Mouse (Mus musculus) heart, postnatal 14 days (tissue): ENCODE measurements around the gene Tent4b. TPM values are rescaled to one million over a fixed set of nuclear protein-coding genes. Genes with fewer than 3 reads are reported as not detected.

Experiments used
- DNase-seq, 2 experiments: peaks; one replicate each; pipeline ENCODE4 v3.0.0; 2021 to 2022
- intact Hi-C: fragments of 180-260 bp; cut with DNase I; formaldehyde crosslinking; loops from one replicate; pipeline ENCODE4 v1.15.1; 2025
- total RNA-seq, 2 experiments: library from RNA; stranded (reverse); gene quantifications; 2 replicates each; pipeline ENCODE4 v1.2.3; 2021

The Tent4b gene
- total RNA-seq, 2 experiments from 2014 or later = 17.6 to 17.8 TPM

GRCm38 (mm10) chr8:88270086-88270485 lies 71.1 kb downstream of the Tent4b start:
- intact Hi-C loops = no loop called here
- DNase-seq = no peak

DNA sequence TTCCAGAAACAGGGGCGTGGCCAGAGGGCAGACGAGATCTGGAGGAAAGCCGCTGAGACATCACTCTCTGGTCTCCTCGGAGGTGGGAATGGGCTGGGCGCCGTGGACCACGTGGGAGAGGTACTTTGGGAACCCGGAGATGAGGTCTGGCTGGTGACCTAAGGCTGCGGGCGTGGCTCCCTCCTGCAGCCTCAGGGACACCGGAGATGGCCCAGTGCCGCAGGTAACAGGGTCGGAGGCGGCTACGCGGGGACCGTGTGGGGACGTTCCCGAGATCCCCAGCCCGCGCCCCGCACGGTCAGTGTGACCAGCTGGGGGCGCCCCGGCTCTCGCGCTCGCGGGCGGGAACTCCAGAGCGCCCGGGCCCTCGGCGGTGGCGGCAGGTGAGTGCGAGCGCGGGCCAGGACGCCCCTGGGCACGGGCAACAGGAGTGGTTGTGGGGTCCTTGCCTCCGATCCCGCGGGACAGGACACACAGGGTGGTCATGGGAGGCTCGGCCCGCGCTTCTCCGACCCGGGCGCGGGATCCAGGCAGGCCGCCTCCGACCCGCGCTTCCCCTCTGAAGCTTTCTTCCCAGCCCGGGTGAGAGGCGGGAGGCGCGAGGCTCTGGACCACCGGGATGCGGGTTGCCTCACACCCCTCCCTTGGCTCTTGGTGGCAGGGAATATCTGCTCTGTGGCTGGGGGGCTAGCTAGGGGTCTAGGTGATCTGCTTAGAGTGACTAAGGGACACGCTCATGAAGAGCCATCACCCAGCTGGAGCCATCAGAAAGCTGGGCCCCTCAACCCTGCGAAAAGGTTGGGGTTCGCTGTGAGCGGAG lies 73.4 kb downstream of the Tent4b start, which contains the start of gene Adcy7:
TSS of gene Adcy7 (plus strand) at position 173 of the 820 bp plus-strand sequence.
- DNase-seq = peak; percentile 78 to 81
- intact Hi-C loops = loop anchor here (2.0 kb wide), 1 partner anchor 84 kb away; no protein-coding TSS in a partner anchor

GRCm38 (mm10) chr8:88273051-88273430 lies 74.0 kb downstream of the Tent4b start:
- DNase-seq = no peak
- intact Hi-C loops = loop anchor here (2.0 kb wide), 1 partner anchor 84 kb away; no protein-coding TSS in a partner anchor

- intact Hi-C loops = no loop called here
- no peak for DNase-seq
Measured at GRCm38 (mm10) chr8:88274090-88274489, 75.1 kb downstream of the Tent4b start.

DNA sequence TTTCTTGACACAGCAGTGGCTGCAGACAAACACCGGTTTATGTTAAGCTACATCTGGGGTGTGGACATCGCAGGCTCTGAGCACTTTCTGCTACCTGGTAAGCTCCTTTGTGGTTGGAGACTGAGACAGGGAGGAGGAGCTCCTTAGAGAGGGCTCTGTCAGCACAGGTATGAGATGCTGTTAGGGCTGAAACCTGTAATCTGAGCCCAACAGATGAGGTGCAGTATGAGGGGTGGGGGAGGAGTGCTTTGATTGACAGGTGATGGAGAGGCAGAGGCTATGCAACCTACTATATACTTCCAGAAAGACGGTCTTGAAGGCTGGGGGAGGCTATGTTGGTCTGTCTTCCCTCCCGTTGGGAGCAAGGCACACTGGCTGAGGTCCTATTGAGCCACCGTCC lies 80.2 kb downstream of the Tent4b start:
- intact Hi-C loops = no loop called here
- DNase-seq = no peak

DNA sequence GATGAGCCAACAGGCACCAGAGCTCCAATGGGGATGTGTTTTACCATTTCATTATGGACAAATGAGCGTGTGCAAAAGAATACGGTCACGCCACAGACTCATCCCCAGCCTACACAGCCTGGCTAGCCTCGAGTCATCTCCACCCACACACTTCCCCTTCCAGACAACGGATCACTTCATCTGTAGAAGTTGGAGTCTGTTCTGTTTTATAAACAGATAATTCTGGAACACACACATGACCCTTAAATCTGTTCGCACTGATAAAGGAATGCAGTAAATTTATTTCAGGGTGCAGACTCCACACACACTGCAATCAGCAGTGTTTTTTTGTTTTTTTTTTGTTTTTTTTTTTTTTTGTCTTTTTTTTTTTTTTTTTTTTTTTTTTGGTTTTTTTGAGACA lies 80.7 kb downstream of the Tent4b start:
- intact Hi-C loops = no loop called here
- DNase-seq = no peak

DNA sequence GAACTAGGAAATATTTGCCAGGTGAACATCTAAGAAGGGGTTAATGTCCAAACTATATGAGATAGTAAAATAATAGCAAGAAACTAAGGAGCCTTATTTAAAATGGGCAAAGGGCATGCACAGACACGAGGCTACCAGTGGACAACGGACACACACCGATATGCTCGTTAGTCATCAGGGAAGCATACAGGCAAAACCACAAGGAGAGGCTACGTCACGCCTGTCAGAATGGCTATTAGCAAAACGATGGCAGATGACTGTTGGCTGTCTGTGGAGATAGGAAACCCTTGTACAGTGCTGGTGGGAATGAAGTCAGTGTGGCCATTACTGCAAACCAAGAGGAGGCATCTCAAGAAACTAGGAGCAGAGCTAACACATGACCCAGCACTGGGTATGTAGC lies 81.9 kb downstream of the Tent4b start:
- intact Hi-C loops = no loop called here
- DNase-seq = no peak

DNA sequence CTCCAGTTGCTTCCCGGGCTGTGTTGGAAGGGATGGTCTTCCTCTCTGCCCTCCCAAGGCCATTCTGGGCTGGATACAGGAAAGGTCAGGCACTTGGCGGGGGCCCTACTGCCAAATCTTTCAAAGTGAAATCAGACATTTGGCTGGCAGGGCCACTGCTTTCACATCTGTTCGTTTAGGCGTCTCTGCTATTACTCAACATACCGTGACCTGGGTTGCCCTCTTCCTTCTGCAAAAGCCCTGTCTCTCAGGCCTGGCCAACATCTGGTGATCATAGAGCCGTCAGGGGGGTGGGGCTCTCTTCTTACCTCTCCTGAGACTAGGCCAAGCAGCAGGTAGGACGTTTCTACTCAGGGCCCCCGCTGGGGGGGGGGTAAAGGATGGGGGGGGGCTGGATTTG lies 83.7 kb downstream of the Tent4b start:
- intact Hi-C loops = no loop called here
- DNase-seq = peak; percentile 79 to 83

DNA sequence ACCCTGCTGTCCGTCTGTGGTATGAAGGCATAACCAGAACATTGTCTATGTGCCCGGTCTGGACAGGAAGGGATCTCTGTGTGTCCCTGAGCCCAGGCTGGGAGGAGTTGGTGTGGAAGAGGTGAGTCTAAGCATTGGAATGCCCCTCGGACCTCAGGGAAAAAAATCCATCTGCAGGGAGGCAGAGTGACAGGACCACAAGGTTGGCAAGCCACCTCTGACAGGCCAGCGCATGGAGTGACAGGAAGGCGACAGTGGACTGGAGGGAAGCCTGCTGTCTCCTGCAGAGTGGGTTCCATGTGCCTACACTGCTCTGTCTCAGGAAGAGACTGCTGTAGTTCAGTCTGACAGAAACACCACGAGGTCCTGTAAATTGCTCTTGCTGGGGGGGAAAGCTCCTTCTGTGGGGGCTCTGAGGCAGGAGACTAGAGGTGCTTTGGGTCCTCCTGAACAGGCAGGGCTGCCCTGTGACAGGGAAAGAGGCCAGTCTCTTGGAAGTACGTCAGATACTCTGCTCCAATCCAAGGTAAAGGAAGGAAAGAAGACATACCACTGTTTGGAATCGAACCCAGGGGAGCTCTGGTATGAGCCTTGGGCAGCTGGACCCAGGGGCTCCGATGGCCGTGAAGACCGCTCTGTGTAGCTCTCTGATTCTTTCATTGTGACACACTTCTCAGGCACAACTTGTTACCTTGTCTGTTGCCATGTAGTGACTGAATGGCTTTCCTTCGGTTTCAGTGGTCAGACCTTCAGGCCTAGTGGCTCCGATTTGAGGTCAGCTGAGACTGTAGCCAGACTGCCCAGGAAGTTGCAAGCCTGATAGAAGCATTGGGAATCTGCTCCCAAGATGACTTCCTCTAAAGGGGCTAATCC lies 84.5 kb downstream of the Tent4b start:
- no peak for DNase-seq

DNA sequence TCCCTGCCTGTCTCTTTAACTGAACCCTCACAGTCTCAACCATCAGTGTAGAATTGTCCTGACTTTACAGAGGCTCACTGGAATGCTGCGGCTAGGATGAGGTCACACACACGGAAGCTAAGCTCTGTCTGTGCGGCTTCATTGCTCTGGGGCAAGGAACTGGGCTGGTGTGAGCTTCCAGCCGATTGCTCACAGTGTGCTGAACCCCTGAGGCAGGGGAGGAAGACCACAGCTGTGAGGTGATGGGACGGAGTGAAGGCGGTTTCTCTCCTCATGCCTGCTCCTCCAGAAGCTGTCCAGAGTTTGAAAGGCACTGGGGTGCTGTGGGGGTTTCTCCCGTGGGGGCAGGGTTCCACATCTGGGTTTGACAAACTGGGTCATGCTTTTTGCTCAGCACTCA lies 85.7 kb downstream of the Tent4b start:
- intact Hi-C loops = no loop called here
- peak in 1 of 2 experiments; percentile 37 for DNase-seq

More for the DNA sequence above, 84.5 kb downstream of the Tent4b start:
- intact Hi-C loops = no loop called here

GRCm38 (mm10) chr8:88285469-88286356 lies 86.7 kb downstream of the Tent4b start:
- DNase-seq = peak; percentile 32 to 52
- intact Hi-C loops = no loop called here

- intact Hi-C loops = no loop called here
- no peak for DNase-seq
Measured at GRCm38 (mm10) chr8:88286421-88286960, 87.5 kb downstream of the Tent4b start.

DNA sequence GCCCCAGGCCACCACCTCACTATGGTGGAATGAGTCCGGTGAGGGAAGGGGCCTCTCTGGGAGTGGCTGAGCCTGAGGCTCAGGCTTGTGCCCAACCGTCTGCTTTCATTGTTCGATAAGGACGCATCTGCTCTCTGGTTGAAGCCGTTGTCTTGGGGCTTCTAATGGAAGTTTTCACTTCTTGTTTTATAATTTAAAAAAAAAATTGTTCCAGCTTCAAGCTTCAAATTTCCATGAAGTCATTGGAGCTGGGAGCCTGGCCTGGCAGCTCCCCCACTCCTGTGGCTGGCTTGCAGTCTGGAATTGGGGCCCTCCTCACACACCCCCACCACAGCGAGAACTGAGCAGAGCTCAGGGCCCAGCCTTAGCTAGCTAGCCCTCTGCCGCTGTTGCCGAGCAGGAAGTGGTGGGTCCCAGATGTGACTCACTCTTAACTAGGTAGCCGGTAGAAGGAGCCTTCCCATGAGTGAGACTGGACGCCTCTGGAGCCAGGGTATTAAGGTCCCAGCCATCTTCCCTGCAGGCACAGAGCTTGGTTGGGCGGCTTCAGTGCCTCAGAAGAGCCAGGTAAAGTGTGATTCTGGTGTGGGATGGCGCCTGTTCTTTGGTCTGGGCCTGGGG lies 89.7 kb downstream of the Tent4b start:
- intact Hi-C loops = no loop called here
- DNase-seq = peak; percentile 51 to 63

DNA sequence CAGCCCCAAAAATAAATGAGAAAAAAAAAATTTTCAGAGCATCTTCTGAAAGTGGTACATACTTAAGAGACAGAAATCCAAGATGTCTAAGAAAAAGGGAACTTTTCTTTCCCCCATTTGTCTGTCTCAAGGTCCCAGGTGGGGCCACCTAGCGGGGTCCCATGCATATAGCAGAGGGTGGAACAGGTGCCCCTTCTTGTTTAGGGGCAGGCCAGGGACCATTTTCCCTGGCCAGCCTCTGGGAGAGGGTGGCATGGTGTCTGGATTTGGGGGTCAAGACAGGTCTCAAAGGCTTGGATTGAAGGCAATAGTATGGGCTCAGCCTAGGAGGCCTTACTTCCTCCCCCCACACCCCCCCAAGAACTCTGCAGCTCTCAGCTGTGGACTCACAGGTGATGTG lies 90.9 kb downstream of the Tent4b start:
- intact Hi-C loops = no loop called here
- DNase-seq = no peak

DNA sequence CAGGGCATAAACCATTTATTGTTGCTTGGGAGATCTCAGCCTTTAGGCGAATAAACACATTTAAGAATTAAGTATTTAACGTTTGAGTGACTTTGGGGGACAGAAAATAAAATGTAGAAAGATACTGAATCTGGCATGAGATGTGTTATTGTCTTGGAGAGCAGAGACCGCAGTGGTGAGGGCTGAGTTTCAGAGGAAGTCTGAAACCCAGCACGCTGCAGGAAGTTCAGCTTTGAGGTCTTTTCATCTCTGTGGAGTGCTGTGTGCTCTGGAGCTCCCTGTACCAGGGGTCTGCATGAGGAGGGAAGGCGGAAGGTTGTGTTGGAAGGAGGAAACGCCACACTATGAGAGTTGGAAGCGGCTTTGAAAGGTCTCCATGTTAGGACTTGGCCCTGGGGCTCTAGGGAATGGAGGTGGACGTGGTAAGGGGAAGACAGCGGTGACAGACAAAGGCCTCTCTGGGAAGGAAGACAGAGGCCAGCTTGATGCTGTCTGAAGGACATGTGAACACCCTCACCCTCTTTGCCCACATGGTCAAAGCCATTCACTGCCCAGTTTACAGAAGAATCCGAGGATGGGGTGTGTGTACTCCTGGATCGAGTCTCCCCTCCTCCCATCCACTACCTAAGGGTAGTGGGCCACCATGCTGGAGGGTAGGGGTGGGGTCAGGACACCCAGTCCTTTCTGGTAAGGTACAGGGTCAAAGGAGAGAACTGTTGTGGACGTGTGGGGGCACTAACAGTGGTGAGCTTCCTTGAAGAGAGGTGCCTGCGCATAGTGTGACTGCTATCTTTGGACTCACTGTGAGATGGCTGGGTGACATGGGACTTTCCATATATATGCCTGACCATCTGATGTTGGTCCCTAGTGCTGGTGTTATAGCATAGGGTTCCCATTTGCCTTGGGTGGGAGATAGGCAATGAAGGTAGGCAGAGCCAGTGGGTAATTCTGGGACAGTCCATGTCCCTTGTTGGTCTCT lies 91.6 kb downstream of the Tent4b start:
- DNase-seq = no peak
- intact Hi-C loops = no loop called here

- intact Hi-C loops = no loop called here
- DNase-seq = no peak
Measured at GRCm38 (mm10) chr8:88291305-88291690, 92.3 kb downstream of the Tent4b start.

- intact Hi-C loops = no loop called here
- DNase-seq = no peak
Measured at GRCm38 (mm10) chr8:88292926-88293325, 93.9 kb downstream of the Tent4b start.

GRCm38 (mm10) chr8:88293590-88294356 lies 94.8 kb downstream of the Tent4b start:
- DNase-seq = no peak
- intact Hi-C loops = no loop called here
